Mouse (Mus musculus): Measurements from ENCODE around the gene Slc13a5. TPM values are rescaled to one million over a fixed set of nuclear protein-coding genes. Genes with fewer than 3 reads are reported as not detected.

Slc13a5 gene
- total RNA-seq (2023) = 1 to 10 TPM; 1.4 to 1.6 TPM

GRCm38 (mm10) chr11:72266960-72267560 lies at the start of gene Slc13a5:
TSS of gene Slc13a5 (minus strand) at chr11:72267222.

GRCm38 (mm10) chr11:72314151-72314895 lies 47.3 kb upstream of the Slc13a5 start, which contains the start of gene Fbxo39:
TSS of gene Fbxo39 (plus strand) at chr11:72314444.

GRCm38 (mm10) chr11:72301334-72301733 lies 34.3 kb upstream of the Slc13a5 start, which contains the start of gene Xaf1:
TSS of gene Xaf1 (plus strand) at chr11:72301629.

GRCm38 (mm10) chr11:72215410-72215797 lies 51.6 kb downstream of the Slc13a5 start, which contains the start of gene Med31:
TSS of gene Med31 (minus strand) at chr11:72215592.

GRCm38 (mm10) chr11:72207204-72207833 lies 59.7 kb downstream of the Slc13a5 start, which contains the start of the genes 4933427D14Rik and Txndc17:
TSS of gene 4933427D14Rik (minus strand) at chr11:72207459.
TSS of gene Txndc17 (plus strand) at chr11:72207547.

GRCm38 (mm10) chr11:72206341-72207203 lies 60.5 kb downstream of the Slc13a5 start, which contains the start of gene Gm43951:
TSS of gene Gm43951 (minus strand) at chr11:72206840.

Other genes with a start within 250 kb of the Slc13a5 start
- gene Aipl1, start 229.7 kb downstream of the Slc13a5 start, total RNA-seq (2023) = under 1 TPM; 0.31 to 0.49 TPM
- 10 to 100 TPM; 22.1 to 26.5 TPM for gene Pimreg, start 225.2 kb downstream of the Slc13a5 start, total RNA-seq (2023)
- not detected for gene Pitpnm3, start 131.4 kb downstream of the Slc13a5 start, total RNA-seq (2023)
- under 1 TPM; 0.53 to 0.62 TPM for gene Gm43951, start 60.4 kb downstream of the Slc13a5 start, total RNA-seq (2023)
- gene 4933427D14Rik, start 59.8 kb downstream of the Slc13a5 start, total RNA-seq (2023) = 10 to 100 TPM in 1 of 2 experiments, 1 to 10 TPM in 1; 8.8 to 10.5 TPM
- 10 to 100 TPM; 47.9 to 49.6 TPM for gene Txndc17, start 59.7 kb downstream of the Slc13a5 start, total RNA-seq (2023)
- gene Med31, start 51.6 kb downstream of the Slc13a5 start, total RNA-seq (2023) = 10 to 100 TPM; 27.1 to 28.2 TPM
- 10 to 100 TPM; 12.2 to 15.3 TPM for gene Xaf1, start 34.4 kb upstream of the Slc13a5 start, total RNA-seq (2023)
- not detected for gene Fbxo39, start 47.2 kb upstream of the Slc13a5 start, total RNA-seq (2023)
- not detected for gene Tekt1, start 95.2 kb upstream of the Slc13a5 start, total RNA-seq (2023)
- gene Smtnl2, start 144.5 kb upstream of the Slc13a5 start, total RNA-seq (2023) = under 1 TPM; 0.33 to 0.37 TPM
- not detected for gene Ggt6, start 168.3 kb upstream of the Slc13a5 start, total RNA-seq (2023)
- 10 to 100 TPM; 34.2 to 42.5 TPM for gene Mybbp1a, start 174.1 kb upstream of the Slc13a5 start, total RNA-seq (2023)
- 1 to 10 TPM; 1.2 to 1.3 TPM for gene Spns2, start 222.7 kb upstream of the Slc13a5 start, total RNA-seq (2023)